Mouse (Mus musculus): ENCODE measurements around the gene Srgn. TPM values are rescaled to one million over a fixed set of nuclear protein-coding genes. Genes with fewer than 3 reads are reported as not detected.
"Not testable (repeated sequence)": the region's sequence is repeated elsewhere in the genome, so short reads cannot be mapped to it uniquely, and the experiment has no call there.

Gene Srgn
- polyA plus RNA-seq, 1 experiment from 2014 or later = 4.3 TPM

GRCm38 (mm10) chr10:62474944-62475343 is 52.3 kb downstream of the Srgn start:
- Histone ChIP-seq H3K9me3 (no peaks in the 10 kb centered on the region), H3K4me2 (replicated peaks) (no peak overlapping the region), H3K27ac (no peak overlapping the region), H3K36me3 (no peaks in the 10 kb centered on the region), H3K4me1 (no peaks in the 10 kb centered on the region), H3K4me3 (no peak overlapping the region), H3K27me3 (no peaks in the 10 kb centered on the region), H3K9ac (no peak overlapping the region)
- WGBS = 94% methylated on average over 10 of the region's 10 CpGs
- ATAC-seq (ENCODE audit: insufficient number of reproducible peaks, insufficient read depth, low FRiP score, low TSS enrichment) = no peak

- no peaks in the 10 kb centered on the region for H3K4me1 ChIP-seq
- H3K9ac ChIP-seq = no peak overlapping the region
- no peak overlapping the region for H3K4me2 ChIP-seq (replicated peaks)
- no peaks in the 10 kb centered on the region for H3K27me3 ChIP-seq
- H3K4me3 ChIP-seq = no peak overlapping the region
- H3K9me3 ChIP-seq = no peaks in the 10 kb centered on the region
- peaks cover 9% of the 10 kb centered on the region; the same call in 1 of the 2 replicates for H3K36me3 ChIP-seq
- no peak for ATAC-seq (ENCODE audit: insufficient number of reproducible peaks, insufficient read depth, low FRiP score, low TSS enrichment)
- no peak overlapping the region for H3K27ac ChIP-seq
- 80% methylated on average over 5 of the region's 5 CpGs for WGBS
Observed at GRCm38 (mm10) chr10:62471105-62471504, 56.1 kb downstream of the Srgn start.

- no peak overlapping the region for H3K9ac ChIP-seq
- H3K4me3 ChIP-seq = no peak overlapping the region
- no peak overlapping the region for H3K4me2 ChIP-seq (replicated peaks)
- ATAC-seq (ENCODE audit: insufficient number of reproducible peaks, insufficient read depth, low FRiP score, low TSS enrichment) = no peak
- H3K27ac ChIP-seq = no peak overlapping the region
- 91% methylated on average over 4 of the region's 4 CpGs for WGBS
- no peaks in the 10 kb centered on the region for H3K27me3 ChIP-seq
- peaks cover 9% of the 10 kb centered on the region; the same call in 1 of the 2 replicates for H3K36me3 ChIP-seq
- no peaks in the 10 kb centered on the region for H3K4me1 ChIP-seq
- H3K9me3 ChIP-seq = no peaks in the 10 kb centered on the region
Observed at GRCm38 (mm10) chr10:62469736-62470135, 57.5 kb downstream of the Srgn start.

GRCm38 (mm10) chr10:62461321-62461720 is 65.9 kb downstream of the Srgn start:
- no peak overlapping the region for H3K4me2 ChIP-seq (replicated peaks)
- H3K4me3 ChIP-seq = no peak overlapping the region
- no peaks in the 10 kb centered on the region for H3K27me3 ChIP-seq
- no peaks in the 10 kb centered on the region for H3K4me1 ChIP-seq
- peaks cover 58% of the 10 kb centered on the region for H3K36me3 ChIP-seq
- H3K27ac ChIP-seq = no peak overlapping the region
- no peak for ATAC-seq (ENCODE audit: insufficient number of reproducible peaks, insufficient read depth, low FRiP score, low TSS enrichment)
- H3K9me3 ChIP-seq = no peaks in the 10 kb centered on the region
- no peak overlapping the region for H3K9ac ChIP-seq

GRCm38 (mm10) chr10:62452001-62452400 is 75.2 kb downstream of the Srgn start:
- H3K4me2 ChIP-seq (replicated peaks); ATAC-seq (ENCODE audit: insufficient number of reproducible peaks, insufficient read depth, low FRiP score, low TSS enrichment); H3K9me3 ChIP-seq; H3K27me3 ChIP-seq; H3K27ac ChIP-seq; H3K9ac ChIP-seq; H3K4me3 ChIP-seq: not testable (repeated sequence)
- 70% methylated on average over 11 of the region's 11 CpGs for WGBS
- peaks cover 12% of the 10 kb centered on the region for H3K4me1 ChIP-seq
- peaks cover 18% of the 10 kb centered on the region for H3K36me3 ChIP-seq

GRCm38 (mm10) chr10:62450280-62450640 is 77.0 kb downstream of the Srgn start:
- Histone ChIP-seq H3K4me3 (peak overlapping the region; percentile 95), H3K4me1 (peaks cover 12% of the 10 kb centered on the region), H3K9me3 (no peaks in the 10 kb centered on the region), H3K36me3 (peaks cover 24% of the 10 kb centered on the region), H3K9ac (peak overlapping the region; percentile 93), H3K4me2 (replicated peaks) (peak overlapping the region; percentile 73), H3K27me3 (no peaks in the 10 kb centered on the region), H3K27ac (peak overlapping the region; percentile 76)
- ATAC-seq (ENCODE audit: insufficient number of reproducible peaks, insufficient read depth, low FRiP score, low TSS enrichment) = no peak
- WGBS = 36% methylated on average over 18 of the region's 18 CpGs

GRCm38 (mm10) chr10:62449364-62450279 is 77.6 kb downstream of the Srgn start, which contains the start of the genes 4930507D05Rik and Supv3l1:
Gene 4930507D05Rik, plus strand, starts transcription at chr10:62449489.
Gene Supv3l1, minus strand, starts transcription at chr10:62449738.
- WGBS = under 1% methylated on average over 73 of the region's 73 CpGs
- H3K4me1 ChIP-seq = peaks cover 12% of the 10 kb centered on the region
- peak within 1 kb of the TSS; percentile 73 for H3K4me2 ChIP-seq (replicated peaks)
- no peaks in the 10 kb centered on the region for H3K9me3 ChIP-seq
- peak within 1 kb of the TSS; percentile 95 for H3K4me3 ChIP-seq
- no peaks in the 10 kb centered on the region for H3K27me3 ChIP-seq
- ATAC-seq (ENCODE audit: insufficient number of reproducible peaks, insufficient read depth, low FRiP score, low TSS enrichment) = peak; percentile 79
- H3K9ac ChIP-seq = peak within 1 kb of the TSS; percentile 93
- H3K36me3 ChIP-seq = peaks cover 25% of the 10 kb centered on the region
- peak within 1 kb of the TSS; percentile 76 for H3K27ac ChIP-seq

Other genes with a start within 250 kb of the Srgn start
- 38.2 and 40.4 TPM in 2 replicates for gene Hk1, start 147.5 kb downstream of the Srgn start, polyA plus RNA-seq (2016; fragmentation: Nextera tagmentation; extraction: Ambion mirVana)
- 2.0 TPM in 2 replicates for gene Hkdc1, start 105.0 kb downstream of the Srgn start, polyA plus RNA-seq (2016; fragmentation: Nextera tagmentation; extraction: Ambion mirVana)
- gene 4930507D05Rik, start 78.0 kb downstream of the Srgn start, polyA plus RNA-seq (2016; fragmentation: Nextera tagmentation; extraction: Ambion mirVana) = 0.75 and 0.92 TPM in 2 replicates
- 28.1 and 28.4 TPM in 2 replicates for gene Supv3l1, start 77.7 kb downstream of the Srgn start, polyA plus RNA-seq (2016; fragmentation: Nextera tagmentation; extraction: Ambion mirVana)
- gene Vps26a, start 40.6 kb downstream of the Srgn start, polyA plus RNA-seq (2016; fragmentation: Nextera tagmentation; extraction: Ambion mirVana) = 75.8 and 78.1 TPM in 2 replicates
- 52.8 and 53.9 TPM in 2 replicates for gene Kif1bp, start 51.0 kb upstream of the Srgn start, polyA plus RNA-seq (2016; fragmentation: Nextera tagmentation; extraction: Ambion mirVana)
- 27.4 and 28.8 TPM in 2 replicates for gene Ddx21, start 74.8 kb upstream of the Srgn start, polyA plus RNA-seq (2016; fragmentation: Nextera tagmentation; extraction: Ambion mirVana)
- 171 and 176 TPM in 2 replicates for gene Ddx50, start 123.8 kb upstream of the Srgn start, polyA plus RNA-seq (2016; fragmentation: Nextera tagmentation; extraction: Ambion mirVana)
- gene Stox1, start 198.7 kb upstream of the Srgn start, polyA plus RNA-seq (2016; fragmentation: Nextera tagmentation; extraction: Ambion mirVana) = 2.4 TPM in 2 replicates

All from embryonic facial prominence, embryonic 12.5 days (tissue).